Mouse (Mus musculus) hindbrain, embryonic 15.5 days (tissue): ENCODE data around the gene Tmem131. TPM values are rescaled to one million over a fixed set of nuclear protein-coding genes. Genes with fewer than 3 reads are reported as not detected.

ENCODE experiments used
- ATAC-seq: fragments of 200-750 bp; cut with Nextera tagmentation; 2 replicates; pipeline ENCODE4 v1.8.0; 2017; ENCODE audit warnings: low read depth, moderate number of reproducible peaks, moderate TSS enrichment; ENCODE audit not compliant: low FRiP score
- H3K27ac ChIP-seq: fragments of 300-500 bp; sonication (generic); replicated peaks from 2 replicates; pipeline ENCODE4 v1.5.1; 2015; ENCODE audit warnings: mild to moderate bottlenecking, inconsistent platforms
- H3K27me3 ChIP-seq: fragments of 300-500 bp; sonication (generic); 2 replicates; pipeline ENCODE4 v1.6.1; 2015; ENCODE audit warnings: control low read depth, inconsistent platforms
- H3K36me3 ChIP-seq: fragments of 300-500 bp; sonication (generic); 2 replicates; pipeline ENCODE4 v1.6.1; 2015; ENCODE audit warnings: control low read depth, inconsistent platforms
- H3K4me1 ChIP-seq: fragments of 300-500 bp; sonication (generic); replicated peaks from 2 replicates; pipeline ENCODE4 v1.6.1; 2015; ENCODE audit warnings: control low read depth, inconsistent platforms
- H3K4me2 ChIP-seq: fragments of 300-500 bp; sonication (generic); 2 replicates; pipeline ENCODE4 v1.6.1; 2015; ENCODE audit warnings: moderate library complexity, mild to moderate bottlenecking, inconsistent platforms
- H3K4me3 ChIP-seq: fragments of 300-500 bp; sonication (generic); 2 replicates; pipeline ENCODE4 v1.5.1; 2015; ENCODE audit warnings: mild to moderate bottlenecking, inconsistent platforms
- H3K9ac ChIP-seq: fragments of 300-500 bp; sonication (generic); 2 replicates; pipeline ENCODE4 v1.6.1; 2015; ENCODE audit warnings: inconsistent platforms
- H3K9me3 ChIP-seq: fragments of 300-500 bp; sonication (generic); 2 replicates; pipeline ENCODE4 v1.6.1; 2016; ENCODE audit warnings: control low read depth, inconsistent platforms
- WGBS: fragments of 180-500 bp; shearing (Covaris S2); methylation state at CpG from one replicate; pipeline ENCODE4 v1.1.7; 2015; 5-methylcytosine and 5-hydroxymethylcytosine counted together
- polyA plus RNA-seq: library from polyadenylated mRNA; unstranded; fragments of >200 nt; fragmentation: Nextera tagmentation; extraction: Ambion mirVana; gene quantifications from 2 replicates; pipeline ENCODE4 v1.2.1, GENCODE M21; 2015

Gene Tmem131
- polyA plus RNA-seq, 1 experiment from 2014 or later = 13.5 TPM

- ATAC-seq = no peak
- 90% methylated on average over 5 of the region's 5 CpGs for WGBS
- H3K36me3 ChIP-seq = no peaks in the 10 kb centered on the region
Observed at GRCm38 (mm10) chr1:36965831-36966230, 22.4 kb upstream of the Tmem131 start.

GRCm38 (mm10) chr1:36962379-36963176 is 19.1 kb upstream of the Tmem131 start:
- Histone ChIP-seq H3K9me3 (no peaks in the 10 kb centered on the region), H3K9ac (no peak overlapping the region), H3K4me2 (no peak overlapping the region), H3K4me3 (no peak overlapping the region), H3K36me3 (no peaks in the 10 kb centered on the region), H3K27me3 (no peaks in the 10 kb centered on the region), H3K27ac (no peak overlapping the region), H3K4me1 (no peaks in the 10 kb centered on the region)
- no peak for ATAC-seq
- 63% methylated on average over 10 of the region's 10 CpGs for WGBS

More at GRCm38 (mm10) chr1:36965831-36966230, 22.4 kb upstream of the Tmem131 start:
- H3K27me3 ChIP-seq = no peaks in the 10 kb centered on the region
- H3K9me3 ChIP-seq = no peaks in the 10 kb centered on the region
- no peak overlapping the region for H3K27ac ChIP-seq
- H3K9ac ChIP-seq = no peak overlapping the region
- H3K4me3 ChIP-seq = no peak overlapping the region
- H3K4me2 ChIP-seq = no peak overlapping the region
- no peaks in the 10 kb centered on the region for H3K4me1 ChIP-seq

- Histone ChIP-seq H3K36me3 (no peaks in the 10 kb centered on the region), H3K27me3 (no peaks in the 10 kb centered on the region), H3K9ac (no peak overlapping the region), H3K27ac (no peak overlapping the region), H3K9me3 (no peaks in the 10 kb centered on the region), H3K4me3 (no peak overlapping the region), H3K4me2 (no peak overlapping the region), H3K4me1 (no peaks in the 10 kb centered on the region)
- WGBS = 91% methylated on average over 16 of the region's 16 CpGs
- no peak for ATAC-seq
Observed at GRCm38 (mm10) chr1:36960509-36961222, 17.2 kb upstream of the Tmem131 start.

- no peaks in the 10 kb centered on the region for H3K9me3 ChIP-seq
- H3K27me3 ChIP-seq = no peaks in the 10 kb centered on the region
- H3K4me2 ChIP-seq = no peak overlapping the region
- no peaks in the 10 kb centered on the region for H3K36me3 ChIP-seq
- WGBS = 57% methylated on average over 7 of the region's 7 CpGs
- H3K9ac ChIP-seq = no peak overlapping the region
- ATAC-seq = peak; percentile 30; the same call in 1 of the 2 replicates
- no peak overlapping the region for H3K27ac ChIP-seq
- no peak overlapping the region for H3K4me3 ChIP-seq
- H3K4me1 ChIP-seq = no peaks in the 10 kb centered on the region
Observed at GRCm38 (mm10) chr1:36949591-36950184, 6.2 kb upstream of the Tmem131 start.

- 73% methylated on average over 8 of the region's 8 CpGs for WGBS
- ATAC-seq = no peak
- H3K9me3 ChIP-seq = no peaks in the 10 kb centered on the region
Observed at GRCm38 (mm10) chr1:36947448-36947847, 4.0 kb upstream of the Tmem131 start.

GRCm38 (mm10) chr1:36940381-36940762 is 3.1 kb downstream of the Tmem131 start:
- peaks cover 37% of the 10 kb centered on the region for H3K4me1 ChIP-seq
- H3K27me3 ChIP-seq = no peaks in the 10 kb centered on the region
- ATAC-seq = peak; percentile 4; the same call in 1 of the 2 replicates
- WGBS = 46% methylated on average over 3 of the region's 3 CpGs
- peak overlapping the region; percentile 99 for H3K27ac ChIP-seq
- no peaks in the 10 kb centered on the region for H3K9me3 ChIP-seq
- H3K9ac ChIP-seq = peak overlapping the region; percentile 97
- H3K4me3 ChIP-seq = peak overlapping the region; percentile 98
- H3K4me2 ChIP-seq = peak overlapping the region; percentile 65
- H3K36me3 ChIP-seq = no peaks in the 10 kb centered on the region

More at GRCm38 (mm10) chr1:36947448-36947847, 4.0 kb upstream of the Tmem131 start:
- Histone ChIP-seq H3K4me3 (no peak overlapping the region), H3K4me2 (no peak overlapping the region), H3K9ac (no peak overlapping the region), H3K27me3 (no peaks in the 10 kb centered on the region), H3K36me3 (no peaks in the 10 kb centered on the region), H3K27ac (no peak overlapping the region), H3K4me1 (no peaks in the 10 kb centered on the region)

GRCm38 (mm10) chr1:36939506-36940380 is 3.7 kb downstream of the Tmem131 start:
- WGBS = under 1% methylated on average over 75 of the region's 79 CpGs
- H3K4me3 ChIP-seq = peak overlapping the region; percentile 98

GRCm38 (mm10) chr1:36938801-36939286 is 4.6 kb downstream of the Tmem131 start:
- peak overlapping the region; percentile 97 for H3K9ac ChIP-seq
- under 1% methylated on average over 27 of the region's 59 CpGs for WGBS
- H3K27me3 ChIP-seq = no peaks in the 10 kb centered on the region
- peaks cover 49% of the 10 kb centered on the region for H3K4me1 ChIP-seq
- no peak; the same call in 1 of the 2 replicates for ATAC-seq
- H3K4me2 ChIP-seq = peak overlapping the region; percentile 76
- H3K36me3 ChIP-seq = no peaks in the 10 kb centered on the region
- H3K9me3 ChIP-seq = no peaks in the 10 kb centered on the region
- peak overlapping the region; percentile 99 for H3K27ac ChIP-seq
- H3K4me3 ChIP-seq = peak overlapping the region; percentile 98

More at GRCm38 (mm10) chr1:36939506-36940380, 3.7 kb downstream of the Tmem131 start:
- peak overlapping the region; percentile 99 for H3K27ac ChIP-seq
- H3K4me1 ChIP-seq = peaks cover 43% of the 10 kb centered on the region
- no peaks in the 10 kb centered on the region for H3K9me3 ChIP-seq
- H3K27me3 ChIP-seq = no peaks in the 10 kb centered on the region
- peak; percentile 98 for ATAC-seq
- H3K36me3 ChIP-seq = no peaks in the 10 kb centered on the region
- H3K9ac ChIP-seq = peak overlapping the region; percentile 97
- peak overlapping the region; percentile 76 for H3K4me2 ChIP-seq

- Histone ChIP-seq H3K27ac (peak overlapping the region; percentile 99; the same call in 1 of the 2 replicates), H3K36me3 (no peaks in the 10 kb centered on the region), H3K4me2 (peak overlapping the region; percentile 76), H3K4me3 (peak overlapping the region; percentile 98), H3K9ac (peak overlapping the region; percentile 97), H3K4me1 (peaks cover 49% of the 10 kb centered on the region), H3K9me3 (no peaks in the 10 kb centered on the region), H3K27me3 (no peaks in the 10 kb centered on the region)
- ATAC-seq = no peak
- 2% methylated on average over 9 of the region's 9 CpGs for WGBS
Observed at GRCm38 (mm10) chr1:36938348-36938747, 5.1 kb downstream of the Tmem131 start.

- no peak overlapping the region for H3K27ac ChIP-seq
- H3K9ac ChIP-seq = 0 out of 2 replicates have a peak overlapping the region, but pooled peaks have one; percentile 97
- H3K27me3 ChIP-seq = no peaks in the 10 kb centered on the region
- peaks cover 49% of the 10 kb centered on the region for H3K4me1 ChIP-seq
- no peak for ATAC-seq
- WGBS = 20% methylated on average over 3 of the region's 3 CpGs
- no peaks in the 10 kb centered on the region for H3K36me3 ChIP-seq
- peak overlapping the region; percentile 76 for H3K4me2 ChIP-seq
- no peaks in the 10 kb centered on the region for H3K9me3 ChIP-seq
- peak overlapping the region; percentile 98 for H3K4me3 ChIP-seq
Observed at GRCm38 (mm10) chr1:36937648-36938047, 5.8 kb downstream of the Tmem131 start.

GRCm38 (mm10) chr1:36937015-36937414 is 6.5 kb downstream of the Tmem131 start:
- no peak overlapping the region for H3K27ac ChIP-seq
- H3K4me1 ChIP-seq = peaks cover 49% of the 10 kb centered on the region
- H3K4me3 ChIP-seq = peak overlapping the region; percentile 98; the same call in 1 of the 2 replicates
- H3K36me3 ChIP-seq = no peaks in the 10 kb centered on the region
- H3K4me2 ChIP-seq = peak overlapping the region; percentile 76
- no peak overlapping the region for H3K9ac ChIP-seq
- ATAC-seq = no peak
- 85% methylated on average over 2 of the region's 2 CpGs for WGBS
- H3K27me3 ChIP-seq = no peaks in the 10 kb centered on the region
- H3K9me3 ChIP-seq = no peaks in the 10 kb centered on the region
